Mouse (Mus musculus): Measurements from ENCODE around the gene Tmem60. TPM values are rescaled to one million over a fixed set of nuclear protein-coding genes. Genes with fewer than 3 reads are reported as not detected.

The Tmem60 gene
- polyA plus RNA-seq, 1 experiment from 2014 or later = 71.1 TPM

- 0 out of 2 replicates have a peak, but pooled peaks have one; percentile 31 for ATAC-seq (ENCODE audit: low FRiP score)
- Histone ChIP-seq H3K4me3 (replicated peaks) (no peak overlapping the region), H3K9me3 (replicated peaks) (no peaks in the 10 kb centered on the region), H3K4me1 (peaks cover 3% of the 10 kb centered on the region; the same call in 1 of the 2 replicates), H3K27me3 (replicated peaks) (no peaks in the 10 kb centered on the region), H3K4me2 (no peak overlapping the region), H3K36me3 (no peaks in the 10 kb centered on the region), H3K27ac (replicated peaks) (no peak overlapping the region), H3K9ac (replicated peaks) (no peak overlapping the region)
- 76% methylated on average over 11 of the region's 11 CpGs for WGBS
Observed at GRCm38 (mm10) chr5:20913372-20914275, 31.6 kb downstream of the Tmem60 start.

DNA sequence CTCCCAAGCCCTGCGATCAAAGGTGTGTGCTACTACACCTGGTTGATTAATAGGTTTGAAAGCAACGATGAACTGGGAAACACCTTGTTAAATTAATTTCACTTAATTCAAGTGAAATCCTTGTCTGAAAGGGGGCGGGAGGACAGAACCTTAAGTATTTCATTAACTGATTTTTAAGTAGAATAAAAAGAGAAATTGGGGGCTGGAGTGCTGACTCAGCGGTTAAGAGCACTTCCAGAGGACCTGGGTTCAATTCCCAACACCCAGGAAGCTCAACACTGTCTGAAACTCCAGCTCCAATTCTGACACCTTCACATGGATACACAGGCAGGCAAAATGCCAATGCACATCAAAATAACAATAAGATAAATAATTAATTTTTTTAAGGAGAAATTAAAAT lies 37.0 kb downstream of the Tmem60 start:
- no peak overlapping the region for H3K4me3 ChIP-seq (replicated peaks)
- H3K27ac ChIP-seq (replicated peaks) = no peak overlapping the region
- no peaks in the 10 kb centered on the region for H3K36me3 ChIP-seq
- no peaks in the 10 kb centered on the region for H3K4me1 ChIP-seq
- no peaks in the 10 kb centered on the region for H3K27me3 ChIP-seq (replicated peaks)
- 95% methylated on average over 4 of the region's 4 CpGs for WGBS
- ATAC-seq (ENCODE audit: low FRiP score) = no peak
- H3K9me3 ChIP-seq (replicated peaks) = no peaks in the 10 kb centered on the region
- H3K4me2 ChIP-seq = no peak overlapping the region
- H3K9ac ChIP-seq (replicated peaks) = no peak overlapping the region

- Histone ChIP-seq H3K4me1 (no peaks in the 10 kb centered on the region), H3K9ac (replicated peaks) (no peak overlapping the region), H3K9me3 (replicated peaks) (no peaks in the 10 kb centered on the region), H3K27ac (replicated peaks) (no peak overlapping the region), H3K36me3 (no peaks in the 10 kb centered on the region), H3K4me2 (no peak overlapping the region), H3K4me3 (replicated peaks) (no peak overlapping the region), H3K27me3 (replicated peaks) (no peaks in the 10 kb centered on the region)
- WGBS = 51% methylated on average over 9 of the region's 9 CpGs
- ATAC-seq (ENCODE audit: low FRiP score) = no peak
Observed at GRCm38 (mm10) chr5:20919566-20919965, 37.6 kb downstream of the Tmem60 start.

DNA sequence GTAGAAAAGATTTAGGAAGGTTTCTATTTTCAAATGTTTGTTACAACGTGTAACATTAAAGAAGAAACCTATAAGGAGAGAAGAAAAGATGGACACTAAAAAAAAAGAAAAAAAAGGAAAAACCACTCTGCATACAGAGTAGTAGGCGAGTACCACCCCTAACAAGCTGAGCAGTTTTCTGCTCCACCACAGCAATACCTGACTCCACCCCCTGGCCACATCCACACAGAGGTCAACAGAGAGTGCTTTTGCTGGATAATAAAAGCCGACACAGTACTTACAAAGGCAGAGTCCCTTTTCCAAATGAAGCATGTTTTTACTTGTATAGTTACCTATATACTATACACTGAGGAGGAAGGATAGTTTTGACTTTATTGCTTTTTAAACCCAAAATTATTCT lies 42.6 kb downstream of the Tmem60 start:
- Histone ChIP-seq H3K36me3 (no peaks in the 10 kb centered on the region), H3K27me3 (replicated peaks) (no peaks in the 10 kb centered on the region), H3K4me3 (replicated peaks) (no peak overlapping the region), H3K27ac (replicated peaks) (no peak overlapping the region), H3K9ac (replicated peaks) (no peak overlapping the region), H3K4me2 (no peak overlapping the region), H3K4me1 (no peaks in the 10 kb centered on the region), H3K9me3 (replicated peaks) (no peaks in the 10 kb centered on the region)
- WGBS = 60% methylated on average over 3 of the region's 3 CpGs
- no peak for ATAC-seq (ENCODE audit: low FRiP score)

DNA sequence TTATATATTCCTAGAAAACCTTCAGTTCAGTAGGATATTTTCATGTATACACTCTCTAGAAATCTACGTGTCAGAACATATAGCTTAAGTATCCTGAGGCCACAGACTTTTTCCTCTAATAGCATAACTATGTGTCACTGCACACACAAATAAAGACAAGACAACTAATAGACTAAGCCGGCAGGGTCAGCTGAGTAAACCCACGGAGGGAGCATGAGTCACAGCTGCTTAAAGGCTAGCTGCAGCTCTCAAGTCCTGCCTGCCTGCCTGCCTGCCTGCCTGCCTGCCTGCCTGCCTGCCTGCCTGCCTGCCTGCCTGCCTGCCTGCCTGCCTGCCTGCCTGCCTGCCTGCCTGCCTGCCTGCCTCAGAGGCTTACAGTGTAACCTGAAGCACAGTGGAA lies 43.5 kb downstream of the Tmem60 start:
- H3K27ac ChIP-seq (replicated peaks) = no peak overlapping the region
- ATAC-seq (ENCODE audit: low FRiP score) = no peak
- no peaks in the 10 kb centered on the region for H3K27me3 ChIP-seq (replicated peaks)
- H3K4me3 ChIP-seq (replicated peaks) = no peak overlapping the region
- no peak overlapping the region for H3K9ac ChIP-seq (replicated peaks)
- H3K36me3 ChIP-seq = no peaks in the 10 kb centered on the region
- H3K9me3 ChIP-seq (replicated peaks) = no peaks in the 10 kb centered on the region
- no peak overlapping the region for H3K4me2 ChIP-seq
- 0 out of 2 replicates have a peak, but pooled peaks cover 2% of the 10 kb centered on the region for H3K4me1 ChIP-seq
- 81% methylated on average over 3 of the region's 3 CpGs for WGBS

GRCm38 (mm10) chr5:20929669-20930151 lies 47.7 kb downstream of the Tmem60 start:
- ATAC-seq (ENCODE audit: low FRiP score) = no peak
- 84% methylated on average over 6 of the region's 6 CpGs for WGBS
- no peaks in the 10 kb centered on the region for H3K9me3 ChIP-seq (replicated peaks)

DNA sequence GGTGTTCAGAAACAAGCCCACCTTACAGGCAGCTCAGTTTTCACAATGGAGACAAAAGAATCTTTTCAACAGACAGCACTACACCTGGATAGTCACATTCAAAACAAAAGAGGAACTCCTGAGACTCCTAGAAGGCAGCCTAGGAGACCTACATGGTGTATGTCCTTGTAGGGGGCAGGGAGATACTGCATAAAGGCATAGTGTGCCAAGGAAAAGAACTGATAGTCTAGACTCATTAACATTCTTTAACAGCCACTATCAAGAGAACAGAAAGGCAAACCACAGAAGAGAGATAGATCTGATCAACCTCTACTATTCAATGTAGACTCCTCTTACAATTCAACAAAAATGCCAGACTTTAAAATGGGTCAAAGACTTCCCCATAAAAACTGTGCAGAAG lies 48.4 kb downstream of the Tmem60 start:
- H3K27ac ChIP-seq (replicated peaks) = no peak overlapping the region
- ATAC-seq (ENCODE audit: low FRiP score) = no peak

More at GRCm38 (mm10) chr5:20929669-20930151, 47.7 kb downstream of the Tmem60 start:
- H3K9ac ChIP-seq (replicated peaks) = no peak overlapping the region
- no peak overlapping the region for H3K4me2 ChIP-seq
- no peak overlapping the region for H3K4me3 ChIP-seq (replicated peaks)
- H3K36me3 ChIP-seq = no peaks in the 10 kb centered on the region
- H3K27ac ChIP-seq (replicated peaks) = no peak overlapping the region
- peaks cover 7% of the 10 kb centered on the region; the same call in 1 of the 2 replicates for H3K4me1 ChIP-seq
- H3K27me3 ChIP-seq (replicated peaks) = no peaks in the 10 kb centered on the region

GRCm38 (mm10) chr5:20931300-20931699 lies 49.3 kb downstream of the Tmem60 start:
- Histone ChIP-seq H3K9ac (replicated peaks) (no peak overlapping the region), H3K36me3 (no peaks in the 10 kb centered on the region), H3K9me3 (replicated peaks) (no peaks in the 10 kb centered on the region), H3K4me2 (no peak overlapping the region), H3K4me1 (peaks cover 12% of the 10 kb centered on the region; the same call in 1 of the 2 replicates), H3K27ac (replicated peaks) (no peak overlapping the region), H3K4me3 (replicated peaks) (no peak overlapping the region), H3K27me3 (replicated peaks) (no peaks in the 10 kb centered on the region)
- WGBS = 94% methylated on average over 3 of the region's 3 CpGs
- ATAC-seq (ENCODE audit: low FRiP score) = no peak

More for the DNA sequence above, 48.4 kb downstream of the Tmem60 start:
- Histone ChIP-seq H3K27me3 (replicated peaks) (no peaks in the 10 kb centered on the region), H3K4me3 (replicated peaks) (no peak overlapping the region), H3K9ac (replicated peaks) (no peak overlapping the region), H3K4me2 (no peak overlapping the region), H3K36me3 (no peaks in the 10 kb centered on the region), H3K4me1 (peaks cover 7% of the 10 kb centered on the region; the same call in 1 of the 2 replicates), H3K9me3 (replicated peaks) (no peaks in the 10 kb centered on the region)

GRCm38 (mm10) chr5:20932585-20932984 lies 50.6 kb downstream of the Tmem60 start:
- no peak overlapping the region for H3K9ac ChIP-seq (replicated peaks)
- H3K4me1 ChIP-seq = peaks cover 12% of the 10 kb centered on the region; the same call in 1 of the 2 replicates
- no peaks in the 10 kb centered on the region for H3K9me3 ChIP-seq (replicated peaks)
- no peak for ATAC-seq (ENCODE audit: low FRiP score)
- H3K4me2 ChIP-seq = no peak overlapping the region
- 93% methylated on average over 3 of the region's 3 CpGs for WGBS
- no peaks in the 10 kb centered on the region for H3K36me3 ChIP-seq
- no peak overlapping the region for H3K27ac ChIP-seq (replicated peaks)
- H3K4me3 ChIP-seq (replicated peaks) = no peak overlapping the region
- no peaks in the 10 kb centered on the region for H3K27me3 ChIP-seq (replicated peaks)

- Histone ChIP-seq H3K4me2 (no peak overlapping the region), H3K9me3 (replicated peaks) (no peaks in the 10 kb centered on the region), H3K27me3 (replicated peaks) (no peaks in the 10 kb centered on the region), H3K9ac (replicated peaks) (no peak overlapping the region), H3K4me3 (replicated peaks) (no peak overlapping the region), H3K36me3 (no peaks in the 10 kb centered on the region), H3K27ac (replicated peaks) (no peak overlapping the region), H3K4me1 (peaks cover 19% of the 10 kb centered on the region)
- 78% methylated on average over 5 of the region's 5 CpGs for WGBS
- ATAC-seq (ENCODE audit: low FRiP score) = no peak
Observed at GRCm38 (mm10) chr5:20935934-20936333, 53.9 kb downstream of the Tmem60 start.

Measured in neural tube, embryonic 15.5 days (tissue).